Mouse (Mus musculus) lung, adult 2 months (tissue): ENCODE measurements around the gene Neurod2.

Experiments
- CTCF ChIP-seq: fragments of 200-500 bp; IDR thresholded peaks from 2 replicates; pipeline ENCODE4 v1.5.1; 2011; ENCODE audit warnings: mild to moderate bottlenecking, low read length, control low read depth; ENCODE audit not compliant: insufficient read depth
- POLR2A ChIP-seq: fragments of 200-500 bp; IDR thresholded peaks from 2 replicates; pipeline ENCODE4 v1.6.1; 2011; ENCODE audit warnings: low read depth, mild to moderate bottlenecking, control low read depth, low read length, borderline replicate concordance; ENCODE audit errors: extremely low read depth

DNA sequence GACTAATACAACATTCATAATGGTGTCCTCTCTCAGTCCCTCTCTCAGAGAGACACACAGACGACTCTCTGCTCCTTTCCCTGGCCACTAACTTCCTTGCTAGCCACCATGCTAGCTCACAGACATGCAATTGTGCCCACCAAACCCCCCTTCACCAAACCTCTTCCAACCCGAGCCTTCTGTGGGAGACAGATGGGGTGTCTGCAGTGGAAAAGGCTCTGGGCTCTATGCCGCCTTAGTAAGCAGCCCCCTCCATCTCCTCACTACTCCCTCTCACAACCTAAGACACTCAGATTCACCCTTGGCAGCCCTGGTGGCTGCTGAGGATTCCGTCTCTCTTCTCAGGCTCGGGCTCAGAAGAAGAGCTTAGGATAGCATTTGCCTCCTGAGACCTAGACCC lies 41.9 kb downstream of the Neurod2 start:
- TF ChIP-seq CTCF = no peak
- TF ChIP-seq POLR2A = no peak
